Mouse (Mus musculus) ovary, postnatal 36 days (tissue): ENCODE measurements around the gene 2010109A12Rik.

Experiments used
- DNase-seq: peaks from one replicate; pipeline ENCODE4 v3.0.0; 2022; ENCODE audit warnings: low spot score, mixed read lengths

Gene 2010109A12Rik

DNA sequence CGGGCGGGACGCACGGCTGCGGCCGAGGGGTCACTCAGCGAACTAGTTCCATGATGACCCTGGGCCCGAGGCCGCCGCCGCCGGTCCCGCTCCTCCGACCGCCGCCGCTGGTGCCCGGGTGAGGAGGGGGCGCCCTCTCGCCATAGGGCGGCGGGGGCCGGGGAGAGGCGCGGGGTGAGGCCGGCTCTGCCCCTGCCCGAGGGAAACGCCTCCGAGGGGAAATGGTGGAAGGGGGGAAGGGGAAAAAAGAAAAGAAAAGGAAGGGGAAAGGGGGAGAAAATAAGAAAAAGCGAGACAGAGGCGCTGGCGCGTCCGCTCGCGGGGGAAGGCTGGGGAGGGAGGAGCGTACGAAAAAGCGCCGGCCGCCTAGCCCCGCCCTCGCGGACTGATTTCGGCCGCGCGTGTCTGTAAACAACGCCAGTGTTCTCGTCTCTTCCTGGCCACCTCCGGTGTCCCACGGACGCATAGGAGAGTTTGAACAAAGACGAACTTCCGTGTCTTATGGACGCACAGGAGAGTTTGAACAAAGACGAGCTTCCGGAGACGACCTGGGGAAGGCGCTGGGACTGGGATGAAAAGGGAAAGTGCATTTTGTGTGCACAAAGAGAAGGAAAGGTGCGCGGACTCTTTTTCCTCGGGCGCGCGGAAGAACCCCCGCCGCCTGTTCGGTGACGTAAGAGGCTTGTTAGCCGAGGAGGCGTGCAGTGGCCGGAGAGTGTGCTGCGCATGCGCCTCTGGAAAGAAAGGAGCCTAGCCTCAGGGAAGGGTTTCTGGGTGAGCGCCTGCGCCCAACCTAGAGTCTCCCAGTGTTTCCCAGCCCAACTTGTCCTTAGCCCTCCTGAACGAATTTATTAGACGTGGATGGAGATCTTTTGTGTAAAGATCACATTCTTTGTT lies at the start of gene 2010109A12Rik, which contains the start of gene Ccni:
Gene 2010109A12Rik (plus strand): TSS at position 410 of the 897 bp plus-strand sequence.
Gene Ccni (minus strand): TSS at position 387 of the 897 bp plus-strand sequence.
- DNase-seq: peak; percentile 95

- no peak for DNase-seq
Observed at GRCm38 (mm10) chr5:93163541-93163940, 42.8 kb upstream of the 2010109A12Rik start.

- no peak for DNase-seq
Observed at GRCm38 (mm10) chr5:93167919-93168516, 38.3 kb upstream of the 2010109A12Rik start.

DNA sequence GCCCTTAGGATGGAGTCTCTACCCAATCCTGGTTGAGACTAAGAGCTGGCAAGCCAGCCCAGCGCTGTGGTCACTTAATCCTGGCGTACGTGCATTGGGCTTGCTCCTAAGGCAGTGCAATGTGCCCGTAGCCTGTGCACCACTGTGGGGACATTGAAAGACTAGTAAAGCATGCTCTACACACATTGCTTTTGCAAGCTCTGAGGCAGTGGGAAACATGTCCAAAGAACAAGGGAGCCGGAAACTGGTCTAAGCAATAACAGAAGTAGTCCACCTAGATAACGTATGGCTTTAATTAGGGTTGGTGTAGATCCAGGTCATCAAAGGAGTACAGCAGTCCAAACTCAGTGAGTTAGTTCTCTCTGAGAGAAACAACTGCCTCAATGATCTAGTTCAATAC lies 37.7 kb upstream of the 2010109A12Rik start:
- no peak for DNase-seq

- no peak for DNase-seq
Observed at GRCm38 (mm10) chr5:93171420-93171819, 34.9 kb upstream of the 2010109A12Rik start.

DNA sequence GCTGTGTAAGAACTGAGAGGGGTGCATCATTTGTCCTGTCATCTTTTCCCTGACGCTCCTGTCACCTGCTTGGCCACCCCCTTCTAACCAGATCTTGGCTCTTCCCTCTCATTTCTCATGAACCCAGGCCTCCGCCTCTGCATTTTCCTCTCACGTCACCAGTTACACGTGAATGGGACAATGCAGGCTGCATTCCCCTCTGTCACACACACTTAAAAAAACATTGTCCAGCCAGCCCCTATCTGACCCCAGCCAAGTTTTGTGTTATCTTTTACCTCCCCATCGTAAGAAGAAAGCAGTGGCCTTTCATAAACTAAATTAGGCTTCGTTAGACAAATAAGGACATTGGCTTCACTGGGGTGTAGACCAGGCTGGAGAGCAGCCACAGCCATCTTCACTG lies 33.8 kb upstream of the 2010109A12Rik start:
- no peak for DNase-seq

- no peak for DNase-seq
Observed at GRCm38 (mm10) chr5:93174675-93175074, 31.6 kb upstream of the 2010109A12Rik start.

DNA sequence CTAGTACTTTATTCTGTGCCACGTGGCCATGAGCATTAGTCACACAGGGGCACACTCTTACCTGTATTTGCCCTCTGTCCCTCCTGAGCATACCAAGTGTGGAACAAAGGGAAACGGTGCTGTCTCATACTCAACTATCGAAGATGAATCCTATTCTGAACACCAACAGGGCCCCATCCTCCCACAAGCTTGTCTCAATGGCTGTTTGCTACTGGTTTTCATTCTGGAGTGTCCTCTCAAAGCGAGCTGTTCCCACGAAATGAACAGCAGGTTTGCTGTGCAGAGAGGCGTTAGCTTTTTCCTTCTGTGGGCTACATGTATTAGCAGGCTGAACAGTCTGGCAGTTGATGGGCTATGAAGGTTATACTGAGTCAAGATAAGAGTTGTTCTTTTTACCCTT lies 27.7 kb upstream of the 2010109A12Rik start:
- no peak for DNase-seq

DNA sequence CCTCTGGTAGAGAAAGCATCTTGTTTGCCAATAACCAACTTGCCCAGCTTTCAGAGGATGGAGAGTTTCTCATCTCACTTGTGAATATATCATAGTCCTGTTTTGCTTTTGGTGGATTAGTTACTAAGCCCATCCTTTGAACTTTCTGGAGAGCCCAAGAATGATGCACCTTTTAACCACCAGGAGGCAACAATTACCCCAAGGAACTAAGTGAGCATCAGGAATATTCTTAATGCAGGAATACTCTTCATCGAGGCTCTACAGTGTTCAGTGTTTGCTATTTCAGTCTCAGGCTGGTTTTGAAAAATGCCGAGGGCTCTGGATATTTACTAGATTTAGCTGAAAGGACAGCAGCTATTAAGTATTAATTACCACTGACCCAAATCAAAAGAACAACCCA lies 26.1 kb upstream of the 2010109A12Rik start:
- DNase-seq: no peak

GRCm38 (mm10) chr5:93183311-93183710 lies 23.0 kb upstream of the 2010109A12Rik start:
- DNase-seq: no peak

- DNase-seq: no peak
Observed at GRCm38 (mm10) chr5:93184548-93184947, 21.8 kb upstream of the 2010109A12Rik start.

GRCm38 (mm10) chr5:93189607-93190006 lies 16.7 kb upstream of the 2010109A12Rik start:
- DNase-seq: no peak

- DNase-seq: no peak
Observed at GRCm38 (mm10) chr5:93190428-93190827, 15.9 kb upstream of the 2010109A12Rik start.

GRCm38 (mm10) chr5:93198232-93198631 lies 8.1 kb upstream of the 2010109A12Rik start:
- no peak for DNase-seq

- DNase-seq: no peak
Observed at GRCm38 (mm10) chr5:93201181-93201580, 5.1 kb upstream of the 2010109A12Rik start.

- peak; percentile 53 for DNase-seq
Observed at GRCm38 (mm10) chr5:93205371-93206108, 778 bp upstream of the 2010109A12Rik start.

DNA sequence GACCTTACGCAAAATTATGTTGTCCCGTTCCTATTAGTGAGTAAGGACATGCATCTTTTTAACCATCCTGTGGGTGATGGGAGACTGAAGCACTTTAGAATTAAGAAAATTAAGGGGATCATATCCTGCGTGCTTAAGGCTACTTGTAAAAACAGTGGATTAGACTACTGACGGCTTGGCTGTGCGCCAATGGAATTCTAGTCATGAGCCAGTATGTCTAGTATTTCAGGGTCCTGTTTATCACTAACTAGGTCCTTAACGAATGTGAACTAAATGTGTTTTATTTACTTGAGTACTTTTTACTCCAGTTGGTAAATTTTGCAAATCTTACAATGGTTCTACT lies 659 bp downstream of the 2010109A12Rik start:
- peak; percentile 13 for DNase-seq

DNA sequence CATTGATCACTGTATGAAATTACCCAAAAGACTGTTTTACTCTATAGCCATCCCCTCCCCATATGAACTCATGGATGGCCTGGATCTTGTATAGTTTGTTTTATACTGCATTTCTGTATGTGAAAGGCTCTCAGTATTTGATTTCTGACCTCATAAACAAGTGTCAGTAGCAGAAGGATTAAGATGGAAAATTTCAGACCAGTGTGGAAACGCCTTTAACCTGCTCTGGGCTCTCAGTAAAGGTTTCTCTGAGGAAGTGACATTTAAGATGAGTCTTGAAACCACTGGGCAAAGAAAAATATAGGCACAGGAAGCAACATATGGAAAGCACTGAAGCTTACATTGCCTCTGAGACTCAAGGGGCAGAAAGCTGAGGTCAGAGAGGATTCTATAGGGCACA lies 1.2 kb downstream of the 2010109A12Rik start:
- DNase-seq: no peak

DNA sequence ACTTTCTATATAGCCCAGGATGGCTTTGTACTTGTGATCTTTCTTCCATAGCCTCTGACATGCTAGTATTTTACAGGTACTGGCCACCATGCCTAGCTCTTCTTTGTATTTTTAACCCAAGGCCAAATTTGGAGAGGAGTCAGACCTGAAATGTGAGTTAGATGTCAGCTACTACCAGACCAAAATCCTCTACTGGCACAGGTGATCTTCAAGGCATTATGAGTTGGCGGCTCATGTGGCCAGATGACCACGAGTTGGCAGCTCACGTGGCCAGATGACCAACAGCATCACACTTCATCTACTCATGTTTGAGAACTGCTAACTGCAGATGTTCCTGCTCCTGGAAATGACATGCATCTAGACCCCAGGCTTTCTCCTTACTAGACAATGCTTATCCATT lies 12.1 kb downstream of the 2010109A12Rik start:
- no peak for DNase-seq

DNA sequence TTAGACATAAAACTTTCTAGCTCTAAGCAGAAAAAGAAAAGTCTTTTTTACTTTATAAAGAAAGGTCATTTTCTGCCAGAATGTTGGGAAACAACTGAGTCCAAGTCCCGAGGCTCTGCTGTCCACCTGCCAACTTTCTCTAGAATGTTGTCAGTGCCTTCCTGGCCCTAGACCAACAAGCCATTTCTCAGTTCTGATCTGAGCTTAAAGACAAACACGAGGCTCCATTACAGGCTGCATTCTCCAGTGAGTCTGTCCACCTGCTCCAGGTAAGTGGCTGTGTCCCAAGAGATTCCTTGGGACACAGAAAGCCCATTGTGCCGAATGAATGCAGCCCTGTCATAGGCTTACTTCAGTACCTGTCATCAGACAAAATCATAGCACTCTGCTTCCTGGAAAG lies 15.3 kb downstream of the 2010109A12Rik start:
- peak; percentile 19 for DNase-seq

- no peak for DNase-seq
Observed at GRCm38 (mm10) chr5:93224549-93224948, 18.2 kb downstream of the 2010109A12Rik start.

DNA sequence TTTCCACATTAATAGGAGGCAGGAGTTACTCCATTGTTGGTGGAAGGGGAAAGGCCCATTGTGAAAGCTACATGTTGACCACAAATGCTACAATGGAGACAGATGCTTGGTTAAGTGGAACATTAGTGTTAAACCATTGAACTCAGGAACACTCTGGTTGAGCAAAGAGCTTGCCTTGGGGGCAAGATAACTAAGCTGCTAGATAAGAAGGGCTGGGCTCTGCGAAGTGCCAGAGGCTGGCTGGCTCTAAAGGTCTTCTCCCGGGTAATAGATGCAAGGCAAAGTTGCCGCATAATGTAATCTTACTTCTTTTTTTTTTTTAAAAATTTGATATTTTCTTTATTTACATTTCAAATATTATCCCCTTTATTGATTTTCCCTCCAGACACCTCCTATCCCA lies 20.8 kb downstream of the 2010109A12Rik start:
- DNase-seq: no peak

- no peak for DNase-seq
Observed at GRCm38 (mm10) chr5:93229527-93229926, 23.2 kb downstream of the 2010109A12Rik start.
